Mouse (Mus musculus) layer of hippocampus, postnatal 14 days (tissue): ENCODE data around the gene Slc45a2. TPM values are rescaled to one million over a fixed set of nuclear protein-coding genes. Genes with fewer than 3 reads are reported as not detected.

Experiments used
- DNase-seq, 2 experiments: peaks; one replicate each; pipeline ENCODE4 v3.0.0; 2021 to 2022; ENCODE audit warnings: low spot score in 2 of 2, mixed read lengths in 1 of 2
- total RNA-seq, 2 experiments: library from RNA; stranded (reverse); gene quantifications; 2 replicates each; pipeline ENCODE4 v1.2.3; 2021

Gene Slc45a2
- total RNA-seq, 2 experiments from 2014 or later = not detected

DNA sequence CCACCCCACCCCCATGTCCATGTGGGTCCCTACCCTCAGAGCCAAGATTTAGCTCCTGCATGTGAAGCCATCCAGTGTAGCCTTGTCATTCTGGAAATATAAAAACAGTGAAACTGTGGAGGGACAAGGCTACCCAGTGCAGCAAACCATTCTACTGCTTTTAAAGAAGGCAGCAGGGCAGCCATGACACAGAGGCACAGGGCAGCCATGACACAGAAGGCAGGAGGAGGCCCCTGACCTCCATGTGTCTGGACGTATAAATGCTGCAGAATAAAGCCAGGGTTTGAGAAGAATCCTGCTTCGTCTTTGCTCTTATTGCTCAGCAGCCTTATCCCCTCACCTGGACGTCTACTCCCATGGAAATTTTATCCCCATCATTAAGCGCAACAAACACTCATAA, 3.3 kb downstream of the Slc45a2 start:
- DNase-seq = no peak

DNA sequence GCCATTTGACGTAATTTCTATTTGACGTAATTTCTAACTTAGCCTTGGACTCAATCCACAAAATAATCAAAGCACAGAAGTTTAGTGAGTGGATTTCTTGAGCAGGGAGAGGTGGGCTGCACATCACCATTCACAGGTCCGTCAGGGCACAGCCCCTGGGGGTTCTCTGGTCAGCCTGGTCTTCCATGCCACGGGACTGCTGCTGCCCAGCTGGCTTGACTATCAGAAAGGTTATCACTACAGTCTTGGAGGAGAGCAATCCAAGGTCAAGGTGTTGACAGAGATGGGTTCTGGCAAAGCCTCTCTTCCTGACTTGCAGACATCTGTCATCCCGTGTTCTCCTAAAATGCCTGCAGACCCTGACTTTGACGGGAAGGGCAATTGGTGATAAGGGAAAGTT, 4.1 kb downstream of the Slc45a2 start:
- no peak for DNase-seq

DNA sequence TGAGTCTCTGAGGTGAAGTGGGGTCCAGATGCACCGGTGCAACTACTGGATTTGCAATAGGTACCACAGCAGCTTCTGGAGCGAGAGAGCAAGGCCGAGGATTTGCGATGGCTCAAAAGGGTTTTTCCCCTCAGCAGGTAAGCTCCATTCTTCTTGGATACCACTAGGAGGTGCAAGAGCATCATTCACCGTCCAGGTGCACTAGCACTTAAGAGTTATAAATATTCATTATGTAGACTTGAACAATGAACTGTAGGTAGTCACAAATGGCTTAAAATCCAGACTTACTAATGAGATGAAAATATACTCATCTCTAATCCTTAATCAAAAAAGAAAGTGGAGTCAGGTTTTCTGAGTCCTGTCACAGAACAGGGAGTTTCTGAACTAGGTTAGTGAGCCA, 8.2 kb downstream of the Slc45a2 start:
- DNase-seq = no peak

- no peak for DNase-seq
Measured at GRCm38 (mm10) chr15:11010976-11011548, 10.5 kb downstream of the Slc45a2 start.

DNA sequence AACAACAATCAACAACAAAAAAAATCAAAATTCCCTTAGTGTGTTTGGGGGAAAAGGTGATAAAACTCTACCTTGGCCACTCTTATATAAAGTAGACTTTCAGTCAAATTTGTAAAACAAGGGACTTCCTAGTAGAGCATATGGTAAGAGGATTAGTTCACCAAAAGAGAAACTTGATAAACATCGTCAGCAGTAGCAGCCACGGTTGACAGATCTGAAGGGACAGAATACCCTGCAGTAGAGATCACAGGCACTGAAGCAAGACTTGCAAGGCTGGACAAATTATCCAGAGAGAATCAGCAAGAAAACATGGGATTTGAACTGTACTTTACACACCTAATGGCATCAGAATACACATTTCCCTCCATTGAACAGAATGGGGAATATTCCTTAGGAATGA, 14.4 kb downstream of the Slc45a2 start:
- no peak for DNase-seq

DNA sequence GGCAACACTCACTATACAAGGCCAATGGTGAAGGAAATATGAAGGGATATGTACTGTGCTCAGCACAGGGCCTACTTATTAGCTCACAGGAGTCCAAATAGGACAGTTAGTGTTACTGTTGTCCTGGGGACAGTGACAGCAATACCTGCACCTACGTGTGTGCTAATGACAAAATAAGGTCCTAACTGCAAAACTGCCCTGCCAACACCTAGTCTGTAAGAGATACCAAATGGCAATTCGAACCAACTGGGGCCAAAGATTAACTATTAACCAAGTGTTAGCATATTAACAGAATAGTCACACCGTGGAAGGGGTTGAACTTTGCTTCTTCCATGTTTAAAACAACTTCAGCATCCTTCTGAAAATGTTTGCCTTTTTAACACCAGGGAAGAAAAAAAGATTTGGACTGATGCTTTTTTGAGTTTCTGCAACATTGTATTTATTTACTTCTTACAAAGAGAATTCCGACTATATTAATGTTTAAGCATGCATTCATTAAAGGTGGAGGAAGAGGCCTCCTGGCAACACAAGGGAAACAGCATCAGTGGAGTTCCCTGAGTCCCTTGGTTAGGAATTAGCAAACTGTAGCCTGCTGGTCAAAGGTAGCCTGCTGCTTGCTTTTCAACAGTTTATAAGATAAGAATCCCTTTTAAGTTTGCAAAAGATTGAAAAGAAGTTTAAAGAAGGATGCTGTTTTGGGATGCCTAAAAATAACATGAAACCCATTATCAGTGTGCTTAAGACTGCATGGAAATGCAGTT, 26.5 kb downstream of the Slc45a2 start:
- no peak for DNase-seq

- no peak for DNase-seq
Measured at GRCm38 (mm10) chr15:11030188-11030587, 29.7 kb downstream of the Slc45a2 start.

GRCm38 (mm10) chr15:11035947-11036474, 35.5 kb downstream of the Slc45a2 start:
- no peak for DNase-seq

- no peak for DNase-seq
Measured at GRCm38 (mm10) chr15:11036535-11037375, 36.2 kb downstream of the Slc45a2 start.

- no peak for DNase-seq
Measured at GRCm38 (mm10) chr15:11037376-11037695, 36.8 kb downstream of the Slc45a2 start.

GRCm38 (mm10) chr15:11037711-11038110, 37.2 kb downstream of the Slc45a2 start, which contains the start of gene Rxfp3:
TSS of gene Rxfp3 (minus strand) at chr15:11037991.
- no peak for DNase-seq

DNA sequence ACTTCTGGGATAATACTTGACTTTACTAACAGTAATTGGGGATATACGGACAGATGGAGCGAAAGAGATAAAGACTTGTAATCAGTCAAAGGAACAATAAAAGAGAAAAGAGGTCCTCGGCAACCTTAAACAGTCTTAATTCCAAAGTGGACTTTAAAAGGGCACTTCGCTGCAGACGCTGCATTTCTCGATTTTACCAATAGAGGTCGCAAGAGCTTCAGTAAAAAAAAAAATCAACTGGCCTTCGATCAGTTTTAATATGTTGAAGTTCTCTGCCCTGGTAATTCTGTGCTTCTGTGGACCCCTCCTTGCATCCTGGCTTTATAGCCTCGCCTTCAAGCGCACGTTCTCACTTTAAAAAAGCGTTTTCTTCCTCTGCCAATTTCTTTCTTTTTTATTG, 38.0 kb downstream of the Slc45a2 start:
- peak; percentile 34 to 56 for DNase-seq

GRCm38 (mm10) chr15:11040067-11040466, 39.5 kb downstream of the Slc45a2 start:
- no peak for DNase-seq

DNA sequence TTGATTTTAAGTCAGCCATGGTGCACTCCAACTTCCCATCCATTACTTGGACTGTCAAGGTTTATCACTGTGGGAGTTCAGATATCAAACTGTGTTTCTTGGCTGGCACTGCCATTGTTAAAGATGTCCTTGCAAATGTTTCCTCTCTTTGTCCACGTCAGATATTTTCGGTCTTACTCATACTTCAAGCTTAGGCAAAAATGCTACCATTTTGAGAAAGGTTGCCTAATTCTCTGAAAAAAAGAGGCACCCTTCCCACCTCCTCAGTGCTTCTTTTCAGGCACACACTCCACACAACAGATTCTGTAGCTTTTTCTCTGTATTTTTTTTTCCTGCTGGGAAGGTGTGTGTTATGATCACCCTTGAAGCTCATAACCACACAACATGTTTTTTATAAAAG, 40.7 kb downstream of the Slc45a2 start:
- DNase-seq = no peak

DNA sequence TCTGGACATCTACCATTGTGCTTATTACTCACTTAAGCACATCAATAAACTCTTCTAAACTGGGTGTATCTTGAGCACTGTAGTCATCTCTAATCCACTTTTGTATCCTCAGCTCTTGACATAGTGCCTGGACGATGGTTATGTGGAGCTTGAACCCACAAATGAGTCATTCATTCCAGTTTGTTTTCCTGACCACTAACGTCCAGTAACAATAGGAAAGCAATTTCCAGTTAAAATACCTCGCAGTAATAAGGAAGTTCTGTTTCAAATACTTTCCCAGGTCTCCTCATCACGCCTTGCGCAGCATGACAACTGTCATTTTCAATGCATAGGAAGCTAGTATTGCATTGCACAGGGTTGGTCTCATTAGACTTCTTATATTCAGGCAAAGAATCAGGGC, 42.3 kb downstream of the Slc45a2 start:
- DNase-seq = no peak

GRCm38 (mm10) chr15:11053678-11054439, 53.3 kb downstream of the Slc45a2 start:
- no peak for DNase-seq

DNA sequence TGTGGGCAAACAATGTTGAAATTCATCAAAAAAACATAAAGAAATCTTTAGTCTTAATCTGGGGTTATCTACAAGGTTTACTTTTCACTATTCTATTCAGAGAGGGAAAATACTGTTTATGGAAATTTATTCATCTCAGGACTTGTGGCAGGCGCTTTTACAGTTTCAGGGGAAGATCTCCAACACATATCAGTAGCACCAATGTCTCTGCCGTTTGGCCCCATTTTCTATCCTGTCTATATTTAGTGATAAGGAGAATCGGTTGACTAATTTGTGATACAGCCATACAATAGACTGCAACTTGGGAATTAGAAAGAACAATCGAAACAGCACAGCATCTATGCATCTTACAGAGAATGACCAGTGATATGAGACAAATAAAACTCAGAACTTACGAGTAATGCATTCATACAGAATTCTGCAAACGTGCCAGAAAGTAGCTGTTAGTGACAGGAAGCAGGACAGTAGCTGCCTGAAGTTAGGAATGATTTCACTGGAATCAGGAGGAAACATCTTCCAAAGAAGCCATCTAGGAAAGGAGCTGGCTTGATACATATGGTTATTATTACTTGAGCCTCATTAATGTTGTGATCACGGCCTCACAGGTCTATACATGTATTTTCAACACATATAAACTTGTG, 54.0 kb downstream of the Slc45a2 start:
- no peak for DNase-seq

DNA sequence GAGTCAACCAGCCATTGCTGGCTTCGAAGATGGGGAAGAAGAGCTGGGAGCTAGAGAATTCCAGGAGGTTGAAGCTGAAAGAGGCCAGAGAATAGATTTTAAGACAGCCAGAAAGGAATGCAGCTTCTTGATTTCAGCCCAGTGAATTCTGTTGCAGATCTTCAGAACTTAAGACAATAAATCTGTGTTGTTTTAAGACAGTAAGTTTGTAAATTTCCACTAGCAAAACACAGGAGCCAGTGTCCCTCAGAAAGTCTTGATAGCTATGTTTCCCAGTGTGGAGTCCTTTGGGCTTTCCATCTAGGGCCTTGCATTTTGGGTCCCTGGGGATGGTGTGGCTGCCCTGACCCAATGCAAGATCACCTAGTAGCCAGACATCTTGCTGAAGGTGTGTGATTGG, 62.4 kb downstream of the Slc45a2 start:
- DNase-seq = no peak

- DNase-seq = no peak
Measured at GRCm38 (mm10) chr15:11064160-11064557, 63.6 kb downstream of the Slc45a2 start.

GRCm38 (mm10) chr15:11064558-11065411, 64.3 kb downstream of the Slc45a2 start, which contains the start of gene Adamts12:
TSS of gene Adamts12 (plus strand) at chr15:11064790.
- DNase-seq = no peak
